Mouse (Mus musculus): ENCODE measurements around the gene Sucla2.
A peak's percentile ranks its signal among the peaks of the same experiment; 100 is the strongest.
"Not testable (repeated sequence)": the region's sequence is repeated elsewhere in the genome, so short reads cannot be mapped to it uniquely, and the experiment has no call there.

Gene Sucla2

GRCm38 (mm10) chr14:73608668-73609481 lies 83.8 kb downstream of the Sucla2 start:
- no peak for DNase-seq (ENCODE audit: low read depth, low spot score)

DNA sequence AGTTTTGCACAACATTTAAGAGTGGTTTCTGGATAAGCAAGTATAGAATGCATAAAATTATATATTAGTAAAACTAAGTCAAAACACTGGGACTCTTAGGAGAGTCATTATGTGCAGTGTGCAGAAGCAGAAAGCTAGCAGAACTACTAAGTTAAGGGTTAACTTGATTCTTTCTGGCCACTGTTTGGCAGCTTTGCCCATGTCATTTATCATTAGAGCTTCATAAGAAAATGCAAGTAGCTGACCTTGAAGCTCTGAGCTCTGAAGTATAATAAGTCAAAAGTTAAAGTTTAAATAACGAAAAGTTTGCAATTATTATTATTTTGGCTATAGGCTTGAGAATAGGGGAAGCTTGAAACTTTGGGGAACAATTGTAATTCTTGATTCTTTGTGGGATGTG lies 89.8 kb downstream of the Sucla2 start:
- not testable (repeated sequence) for DNase-seq (ENCODE audit: low read depth, low spot score)

- DNase-seq (ENCODE audit: low read depth, low spot score) = no peak
Measured at GRCm38 (mm10) chr14:73620880-73621279, 95.8 kb downstream of the Sucla2 start.

DNA sequence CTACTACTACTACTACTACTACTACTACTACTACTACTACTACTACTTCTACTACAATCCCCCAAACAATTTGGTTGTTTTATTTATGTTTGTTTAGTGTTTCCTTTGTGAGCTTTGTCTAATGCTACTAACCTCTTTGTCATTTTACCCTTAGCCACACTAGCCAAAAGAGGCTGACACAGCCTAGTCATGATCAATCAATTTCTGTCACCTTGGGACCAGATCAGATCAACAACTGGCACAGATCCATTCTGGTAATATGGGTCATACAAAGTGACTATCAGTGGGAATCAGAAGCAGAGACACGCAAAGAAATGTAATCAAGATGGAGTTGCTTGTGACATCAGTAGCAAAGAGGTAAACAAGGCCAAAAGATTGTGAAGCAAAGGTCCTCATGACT lies 97.9 kb downstream of the Sucla2 start:
- DNase-seq (ENCODE audit: low read depth, low spot score) = no peak

GRCm38 (mm10) chr14:73625469-73625868 lies 100.3 kb downstream of the Sucla2 start:
- DNase-seq (ENCODE audit: low read depth, low spot score) = no peak

DNA sequence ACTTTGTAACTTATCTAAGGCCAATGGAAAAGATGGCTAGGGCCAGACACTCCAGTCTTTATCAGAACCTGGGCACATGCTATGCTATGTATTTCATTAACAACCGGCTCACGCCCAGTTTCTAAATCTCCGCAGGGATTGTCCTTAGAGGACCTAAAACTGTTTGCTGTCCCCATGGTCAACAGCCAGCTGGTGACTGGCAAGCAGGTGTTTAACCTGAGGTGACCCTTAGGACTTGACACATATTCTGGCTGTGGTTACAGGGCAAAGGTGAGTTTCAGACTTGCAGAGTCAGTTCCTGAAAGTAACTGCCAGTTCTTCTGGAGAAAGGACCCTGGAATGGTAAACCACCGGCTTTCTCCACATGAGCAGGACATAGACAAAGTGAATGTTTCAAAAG lies 106.4 kb downstream of the Sucla2 start:
- no peak for DNase-seq (ENCODE audit: low read depth, low spot score)

DNA sequence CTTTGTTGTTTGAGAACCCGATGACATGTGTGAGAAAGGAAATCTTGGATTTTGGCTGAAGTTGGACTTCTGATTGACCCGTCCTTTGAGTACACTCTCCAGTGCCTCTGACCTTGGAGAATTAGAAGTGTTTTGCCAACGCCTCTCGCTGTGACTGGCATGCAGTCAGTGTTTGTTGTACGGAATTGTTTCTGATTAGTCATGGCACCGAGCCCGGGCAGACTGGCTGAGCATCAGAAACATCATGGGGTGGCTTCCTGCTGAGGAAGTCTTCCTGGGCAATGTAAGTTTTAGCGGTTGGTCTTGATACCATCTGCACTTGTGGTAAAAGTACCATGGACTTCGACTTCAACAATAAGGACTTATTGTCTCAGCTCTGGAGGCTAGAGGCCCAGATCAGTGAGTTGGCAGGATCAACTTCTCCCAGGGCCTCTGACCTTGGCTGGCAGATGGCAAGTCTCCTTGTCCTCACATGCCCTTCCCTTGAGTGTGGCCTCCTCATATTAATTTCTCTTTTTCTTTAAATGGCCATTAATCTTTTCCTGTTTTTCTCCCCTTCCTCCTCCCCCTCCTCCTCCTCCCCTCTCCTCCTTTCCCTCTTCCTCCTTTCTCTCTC lies 107.6 kb downstream of the Sucla2 start:
- DNase-seq (ENCODE audit: low read depth, low spot score) = no peak

- DNase-seq (ENCODE audit: low read depth, low spot score) = no peak
Measured at GRCm38 (mm10) chr14:73634356-73634755, 109.2 kb downstream of the Sucla2 start.

GRCm38 (mm10) chr14:73637460-73637859 lies 112.3 kb downstream of the Sucla2 start:
- DNase-seq (ENCODE audit: low read depth, low spot score) = peak; percentile 9
